Mouse (Mus musculus): ENCODE measurements around the gene Arid5b. TPM values are rescaled to one million over a fixed set of nuclear protein-coding genes. Genes with fewer than 3 reads are reported as not detected.

The Arid5b gene
- polyA plus RNA-seq, 1 experiment from 2014 or later = 22.2 TPM

DNA sequence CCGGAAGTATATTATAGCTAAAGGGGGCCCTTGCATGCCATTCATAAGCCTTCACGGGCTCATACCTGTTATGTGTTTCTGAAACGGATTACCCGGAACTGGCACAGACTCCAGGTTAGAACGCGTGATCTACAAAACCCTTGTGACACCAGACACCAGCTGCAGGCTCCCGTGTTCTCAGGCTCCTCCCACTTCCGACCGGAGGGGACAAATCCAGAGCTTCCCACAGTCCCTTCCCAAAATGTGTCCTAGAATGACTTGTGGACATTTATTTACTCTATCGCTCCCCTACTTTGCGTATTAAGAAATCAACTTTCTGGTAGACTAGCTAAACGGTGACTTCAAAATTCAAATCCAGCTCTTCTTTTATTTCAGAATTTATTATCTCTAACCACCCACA, 204.2 kb downstream of the Arid5b start:
- no peak overlapping the region for H3K4me2 ChIP-seq (ENCODE audit: low read length)
- H3K9me3 ChIP-seq (ENCODE audit: control insufficient read depth, low read length) = no peaks in the 10 kb centered on the region
- no peak for DNase-seq
- WGBS = 92% methylated on average over 12 of the region's 12 CpGs
- no peak for ATAC-seq (ENCODE audit: low FRiP score, low TSS enrichment)
- no peaks in the 10 kb centered on the region for H3K27me3 ChIP-seq (ENCODE audit: control insufficient read depth, insufficient read depth, low read length)
- H3K4me1 ChIP-seq (ENCODE audit: control insufficient read depth, insufficient read depth, low read length) = no peaks in the 10 kb centered on the region
- H3K36me3 ChIP-seq (ENCODE audit: control insufficient read depth, insufficient read depth, low read length) = no peaks in the 10 kb centered on the region
- H3K9ac ChIP-seq (replicated peaks; ENCODE audit: low read length) = no peak overlapping the region
- no peak overlapping the region for H3K27ac ChIP-seq (replicated peaks; ENCODE audit: low read depth, low read length)
- no peak overlapping the region for H3K4me3 ChIP-seq (replicated peaks; ENCODE audit: low read depth, low read length)

DNA sequence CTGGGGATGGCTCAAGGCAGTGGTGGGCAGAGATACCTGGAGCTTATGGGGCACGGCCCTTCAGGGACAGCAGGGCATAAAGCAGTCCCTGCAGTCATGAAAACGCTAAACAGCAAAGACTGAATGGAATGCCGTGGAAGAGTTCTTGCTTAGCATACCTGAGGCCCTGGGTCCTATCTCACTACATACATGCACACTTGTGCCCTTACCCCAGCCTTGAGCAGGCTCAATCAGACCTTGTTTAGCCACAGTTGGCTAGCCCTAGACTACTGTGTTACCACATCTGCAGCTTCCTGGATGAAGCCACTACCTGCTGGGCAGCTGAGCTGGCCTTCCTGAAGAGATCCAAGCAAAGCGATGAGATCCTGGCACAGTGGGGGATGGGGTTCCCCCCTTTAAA, 205.9 kb downstream of the Arid5b start:
- no peaks in the 10 kb centered on the region for H3K27me3 ChIP-seq (ENCODE audit: control insufficient read depth, insufficient read depth, low read length)
- DNase-seq (no peak), ATAC-seq (ENCODE audit: low FRiP score, low TSS enrichment) (no peak)
- no peaks in the 10 kb centered on the region for H3K9me3 ChIP-seq (ENCODE audit: control insufficient read depth, low read length)
- no peaks in the 10 kb centered on the region for H3K4me1 ChIP-seq (ENCODE audit: control insufficient read depth, insufficient read depth, low read length)
- no peaks in the 10 kb centered on the region for H3K36me3 ChIP-seq (ENCODE audit: control insufficient read depth, insufficient read depth, low read length)
- 91% methylated on average over 4 of the region's 4 CpGs for WGBS
- H3K4me3 ChIP-seq (replicated peaks; ENCODE audit: low read depth, low read length) = no peak overlapping the region
- no peak overlapping the region for H3K9ac ChIP-seq (replicated peaks; ENCODE audit: low read length)
- no peak overlapping the region for H3K27ac ChIP-seq (replicated peaks; ENCODE audit: low read depth, low read length)
- no peak overlapping the region for H3K4me2 ChIP-seq (ENCODE audit: low read length)

DNA sequence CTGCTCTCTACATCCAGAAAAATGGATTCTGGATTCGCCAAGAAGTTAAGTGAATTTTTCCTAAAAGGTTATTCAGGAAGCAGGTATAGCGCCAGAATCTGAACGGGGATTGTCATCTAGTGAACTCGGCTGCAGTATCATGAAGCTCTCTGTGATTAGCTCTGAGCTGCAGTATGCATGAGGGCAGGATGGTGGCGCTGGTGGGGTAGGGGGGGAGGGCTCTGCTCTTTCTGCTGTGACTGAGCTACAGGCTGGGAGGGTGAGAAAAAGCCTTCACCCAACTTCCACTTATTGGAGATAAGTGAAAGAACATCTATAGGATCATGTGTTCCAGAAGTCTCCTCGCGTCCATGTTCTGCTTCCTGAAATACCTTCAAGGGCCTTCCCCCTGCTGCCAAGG, 207.5 kb downstream of the Arid5b start:
- DNase-seq = no peak
- H3K4me1 ChIP-seq (ENCODE audit: control insufficient read depth, insufficient read depth, low read length) = no peaks in the 10 kb centered on the region
- WGBS = 83% methylated on average over 7 of the region's 7 CpGs
- H3K4me2 ChIP-seq (ENCODE audit: low read length) = no peak overlapping the region
- H3K9ac ChIP-seq (replicated peaks; ENCODE audit: low read length) = no peak overlapping the region
- ATAC-seq (ENCODE audit: low FRiP score, low TSS enrichment) = no peak
- H3K9me3 ChIP-seq (ENCODE audit: control insufficient read depth, low read length) = no peaks in the 10 kb centered on the region
- no peak overlapping the region for H3K4me3 ChIP-seq (replicated peaks; ENCODE audit: low read depth, low read length)
- no peaks in the 10 kb centered on the region for H3K27me3 ChIP-seq (ENCODE audit: control insufficient read depth, insufficient read depth, low read length)
- H3K27ac ChIP-seq (replicated peaks; ENCODE audit: low read depth, low read length) = no peak overlapping the region
- no peaks in the 10 kb centered on the region for H3K36me3 ChIP-seq (ENCODE audit: control insufficient read depth, insufficient read depth, low read length)

DNA sequence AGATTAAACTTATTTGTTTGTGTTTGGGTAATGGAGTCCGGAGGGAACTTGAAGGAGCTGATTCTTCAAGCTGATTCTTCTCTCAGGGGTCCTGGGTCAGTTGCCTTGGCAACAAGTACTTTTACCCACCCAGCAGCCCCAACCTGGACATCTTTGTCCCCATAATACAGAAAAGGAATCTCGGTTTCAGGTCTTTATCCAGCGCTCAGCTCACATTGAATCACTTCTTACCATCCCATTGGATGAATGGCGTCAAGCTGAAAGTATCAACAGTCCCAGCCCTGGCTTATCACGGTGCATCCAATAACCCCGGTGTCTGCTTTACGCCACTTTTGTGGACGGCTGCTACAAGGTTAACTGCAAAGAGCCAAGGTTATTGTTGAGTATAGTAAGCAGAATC, 210.1 kb downstream of the Arid5b start:
- Histone ChIP-seq H3K9me3 (ENCODE audit: control insufficient read depth, low read length) (no peaks in the 10 kb centered on the region), H3K4me1 (ENCODE audit: control insufficient read depth, insufficient read depth, low read length) (0 out of 2 replicates have a peak, but pooled peaks cover 7% of the 10 kb centered on the region), H3K36me3 (ENCODE audit: control insufficient read depth, insufficient read depth, low read length) (no peaks in the 10 kb centered on the region), H3K27me3 (ENCODE audit: control insufficient read depth, insufficient read depth, low read length) (no peaks in the 10 kb centered on the region), H3K27ac (replicated peaks; ENCODE audit: low read depth, low read length) (no peak overlapping the region), H3K4me3 (replicated peaks; ENCODE audit: low read depth, low read length) (no peak overlapping the region), H3K4me2 (ENCODE audit: low read length) (no peak overlapping the region), H3K9ac (replicated peaks; ENCODE audit: low read length) (no peak overlapping the region)
- no peak for ATAC-seq (ENCODE audit: low FRiP score, low TSS enrichment)
- 71% methylated on average over 8 of the region's 8 CpGs for WGBS
- no peak for DNase-seq

DNA sequence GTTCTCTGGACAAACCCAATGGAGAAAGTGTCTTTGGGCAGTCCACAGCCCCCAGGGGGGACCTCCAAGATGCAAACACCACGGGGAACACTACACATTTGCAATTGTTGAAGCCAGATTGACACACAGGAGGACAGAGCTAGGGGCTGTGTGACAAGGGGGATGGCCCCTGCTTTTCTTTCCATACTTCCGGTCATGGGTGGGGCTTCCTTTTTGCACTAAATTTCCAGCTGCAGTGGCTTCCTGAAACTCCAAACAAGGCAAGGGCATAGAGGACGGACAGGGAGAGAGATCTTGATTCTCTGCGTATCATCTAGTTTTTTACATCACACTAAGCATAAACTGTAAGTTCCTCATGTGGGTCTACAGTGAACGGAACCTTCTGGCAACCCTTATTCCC, 210.6 kb downstream of the Arid5b start:
- Histone ChIP-seq H3K27me3 (ENCODE audit: control insufficient read depth, insufficient read depth, low read length) (no peaks in the 10 kb centered on the region), H3K9me3 (ENCODE audit: control insufficient read depth, low read length) (no peaks in the 10 kb centered on the region), H3K4me1 (ENCODE audit: control insufficient read depth, insufficient read depth, low read length) (0 out of 2 replicates have a peak, but pooled peaks cover 7% of the 10 kb centered on the region), H3K4me3 (replicated peaks; ENCODE audit: low read depth, low read length) (no peak overlapping the region), H3K4me2 (ENCODE audit: low read length) (no peak overlapping the region), H3K36me3 (ENCODE audit: control insufficient read depth, insufficient read depth, low read length) (no peaks in the 10 kb centered on the region), H3K27ac (replicated peaks; ENCODE audit: low read depth, low read length) (no peak overlapping the region), H3K9ac (replicated peaks; ENCODE audit: low read length) (no peak overlapping the region)
- ATAC-seq (ENCODE audit: low FRiP score, low TSS enrichment) (no peak), DNase-seq (no peak)
- 82% methylated on average over 5 of the region's 5 CpGs for WGBS

DNA sequence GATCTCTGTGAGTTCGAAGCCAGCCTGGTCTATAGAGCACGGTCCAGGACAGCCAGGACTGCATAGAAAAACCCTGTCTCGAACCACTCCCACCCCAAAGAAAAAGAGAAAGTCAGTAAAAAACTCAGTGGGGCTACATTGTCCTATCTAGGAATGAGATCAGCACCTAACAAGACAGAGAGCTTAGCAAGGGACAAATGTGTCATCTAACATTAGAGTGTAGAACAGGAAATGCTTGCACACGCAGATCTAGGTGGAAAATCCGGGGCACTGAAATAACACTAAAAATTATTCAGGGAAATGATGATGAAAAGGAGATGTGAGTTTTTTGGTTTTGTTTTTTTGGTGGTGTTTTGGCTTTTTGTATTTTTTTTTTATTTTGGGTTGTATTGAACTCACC, 212.4 kb downstream of the Arid5b start:
- H3K4me1 ChIP-seq (ENCODE audit: control insufficient read depth, insufficient read depth, low read length) = peaks cover 9% of the 10 kb centered on the region
- H3K27ac ChIP-seq (replicated peaks; ENCODE audit: low read depth, low read length) = no peak overlapping the region
- ATAC-seq (ENCODE audit: low FRiP score, low TSS enrichment) (no peak), DNase-seq (no peak)
- no peaks in the 10 kb centered on the region for H3K9me3 ChIP-seq (ENCODE audit: control insufficient read depth, low read length)
- 93% methylated on average over 5 of the region's 5 CpGs for WGBS
- no peaks in the 10 kb centered on the region for H3K36me3 ChIP-seq (ENCODE audit: control insufficient read depth, insufficient read depth, low read length)
- H3K4me3 ChIP-seq (replicated peaks; ENCODE audit: low read depth, low read length) = no peak overlapping the region
- no peak overlapping the region for H3K4me2 ChIP-seq (ENCODE audit: low read length)
- H3K9ac ChIP-seq (replicated peaks; ENCODE audit: low read length) = no peak overlapping the region
- H3K27me3 ChIP-seq (ENCODE audit: control insufficient read depth, insufficient read depth, low read length) = no peaks in the 10 kb centered on the region

DNA sequence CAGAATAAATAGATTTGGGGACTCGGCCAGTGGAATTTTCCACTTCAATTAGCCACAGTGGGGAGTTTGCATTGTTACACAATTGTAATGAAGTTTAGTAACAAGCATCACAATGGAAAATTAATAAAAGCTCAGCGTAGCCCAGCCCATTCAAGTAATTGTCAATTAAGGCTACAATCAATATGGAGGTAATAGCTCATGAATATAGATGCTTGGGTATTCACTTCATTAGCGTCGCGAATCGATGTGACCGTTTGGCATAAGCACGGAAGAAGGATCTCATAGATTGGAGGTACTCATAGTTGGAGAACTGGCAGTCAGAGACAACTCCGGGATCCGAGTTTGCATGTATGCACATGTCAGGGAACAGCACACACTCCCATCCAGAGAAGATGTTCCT, 214.0 kb downstream of the Arid5b start:
- Histone ChIP-seq H3K9me3 (ENCODE audit: control insufficient read depth, low read length) (no peaks in the 10 kb centered on the region), H3K4me1 (ENCODE audit: control insufficient read depth, insufficient read depth, low read length) (peaks cover 17% of the 10 kb centered on the region), H3K27me3 (ENCODE audit: control insufficient read depth, insufficient read depth, low read length) (no peaks in the 10 kb centered on the region), H3K36me3 (ENCODE audit: control insufficient read depth, insufficient read depth, low read length) (no peaks in the 10 kb centered on the region), H3K4me2 (ENCODE audit: low read length) (no peak overlapping the region), H3K9ac (replicated peaks; ENCODE audit: low read length) (no peak overlapping the region), H3K4me3 (replicated peaks; ENCODE audit: low read depth, low read length) (no peak overlapping the region), H3K27ac (replicated peaks; ENCODE audit: low read depth, low read length) (no peak overlapping the region)
- no peak for DNase-seq
- 49% methylated on average over 10 of the region's 10 CpGs for WGBS
- ATAC-seq (ENCODE audit: low FRiP score, low TSS enrichment) = no peak

DNA sequence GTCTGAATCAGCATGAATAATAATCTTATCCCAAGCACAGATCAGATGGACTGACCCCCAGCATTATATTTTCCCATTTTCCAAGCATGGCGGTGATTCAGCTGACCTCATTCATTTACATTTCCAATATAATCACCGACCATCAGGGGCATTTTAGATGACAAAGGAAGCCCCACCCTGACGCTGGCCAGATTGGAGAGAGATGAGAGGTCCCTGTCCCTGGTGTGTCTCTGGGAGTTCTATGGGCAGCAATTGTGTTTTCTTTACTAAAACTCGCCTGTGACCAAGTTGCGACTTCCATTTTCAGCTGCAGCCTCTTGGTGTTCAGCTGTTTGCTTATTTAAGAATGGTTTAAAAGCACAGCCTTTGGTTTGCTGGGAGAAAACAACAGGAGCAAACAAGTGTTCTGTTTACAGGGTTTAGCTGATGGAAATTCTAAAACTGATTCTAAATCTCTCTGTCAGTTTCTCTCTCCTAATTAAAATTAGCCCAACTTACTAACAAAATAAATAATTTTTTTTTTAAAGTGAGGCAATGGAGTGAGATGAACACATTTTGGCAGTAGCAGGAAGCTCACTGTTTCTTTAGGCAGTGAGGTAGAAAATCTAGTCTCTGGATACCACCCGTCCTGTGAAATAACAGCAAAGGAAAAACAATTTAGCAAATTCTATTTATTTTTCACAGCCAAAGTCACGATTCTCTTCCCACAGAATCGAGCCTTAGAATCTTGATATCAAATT, 214.6 kb downstream of the Arid5b start:
- Histone ChIP-seq H3K9ac (replicated peaks; ENCODE audit: low read length) (no peak overlapping the region), H3K4me3 (replicated peaks; ENCODE audit: low read depth, low read length) (no peak overlapping the region), H3K27ac (replicated peaks; ENCODE audit: low read depth, low read length) (0 out of 2 replicates have a peak overlapping the region, but pooled peaks have one; percentile 32), H3K4me2 (ENCODE audit: low read length) (no peak overlapping the region), H3K9me3 (ENCODE audit: control insufficient read depth, low read length) (no peaks in the 10 kb centered on the region), H3K4me1 (ENCODE audit: control insufficient read depth, insufficient read depth, low read length) (peaks cover 17% of the 10 kb centered on the region), H3K27me3 (ENCODE audit: control insufficient read depth, insufficient read depth, low read length) (no peaks in the 10 kb centered on the region), H3K36me3 (ENCODE audit: control insufficient read depth, insufficient read depth, low read length) (no peaks in the 10 kb centered on the region)
- 40% methylated on average over 8 of the region's 8 CpGs for WGBS
- DNase-seq = no peak
- ATAC-seq (ENCODE audit: low FRiP score, low TSS enrichment) = no peak

DNA sequence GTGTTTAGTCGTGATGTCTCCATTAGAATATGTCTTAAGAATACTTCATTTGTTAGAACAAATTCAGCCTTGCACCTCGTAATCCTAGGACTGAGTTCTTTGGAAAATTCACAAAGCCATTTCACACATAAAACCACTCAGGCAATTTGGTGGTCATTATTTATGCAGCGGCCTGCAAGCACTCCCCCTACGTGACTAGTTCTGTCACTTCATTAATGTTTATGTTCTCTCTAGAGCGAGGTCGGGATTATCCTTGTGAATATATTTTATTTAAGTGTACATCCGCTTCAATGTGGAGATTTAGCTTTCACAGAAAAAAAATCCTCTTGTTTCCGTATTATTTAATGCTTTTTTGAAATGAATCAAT, 217.3 kb downstream of the Arid5b start:
- no peaks in the 10 kb centered on the region for H3K27me3 ChIP-seq (ENCODE audit: control insufficient read depth, insufficient read depth, low read length)
- H3K4me2 ChIP-seq (ENCODE audit: low read length) = no peak overlapping the region
- no peaks in the 10 kb centered on the region for H3K36me3 ChIP-seq (ENCODE audit: control insufficient read depth, insufficient read depth, low read length)
- H3K9me3 ChIP-seq (ENCODE audit: control insufficient read depth, low read length) = 0 out of 2 replicates have a peak, but pooled peaks cover 2% of the 10 kb centered on the region
- H3K9ac ChIP-seq (replicated peaks; ENCODE audit: low read length) = no peak overlapping the region
- peak overlapping the region; percentile 66 for H3K27ac ChIP-seq (replicated peaks; ENCODE audit: low read depth, low read length)
- H3K4me1 ChIP-seq (ENCODE audit: control insufficient read depth, insufficient read depth, low read length) = peaks cover 17% of the 10 kb centered on the region
- DNase-seq (peak; percentile 44), ATAC-seq (ENCODE audit: low FRiP score, low TSS enrichment) (no peak)
- no peak overlapping the region for H3K4me3 ChIP-seq (replicated peaks; ENCODE audit: low read depth, low read length)
- 29% methylated on average over 8 of the region's 8 CpGs for WGBS
